Mouse (Mus musculus) ovary, adult 10 weeks (tissue): ENCODE data around the gene Gstm4. TPM values are rescaled to one million over a fixed set of nuclear protein-coding genes. Genes with fewer than 3 reads are reported as not detected.

ENCODE experiments used
- polyA plus RNA-seq: library from polyadenylated mRNA; stranded (reverse); fragments of 350-450 nt; fragmentation: Illumina TruSeq; extraction: RNeasy Lipid Tissue Mini Kit (QIAGEN cat#74804); gene quantifications from one replicate; pipeline ENCODE4 v1.2.3, GENCODE M21; 2014

Gene Gstm4
- polyA plus RNA-seq = 1.4 TPM

DNA sequence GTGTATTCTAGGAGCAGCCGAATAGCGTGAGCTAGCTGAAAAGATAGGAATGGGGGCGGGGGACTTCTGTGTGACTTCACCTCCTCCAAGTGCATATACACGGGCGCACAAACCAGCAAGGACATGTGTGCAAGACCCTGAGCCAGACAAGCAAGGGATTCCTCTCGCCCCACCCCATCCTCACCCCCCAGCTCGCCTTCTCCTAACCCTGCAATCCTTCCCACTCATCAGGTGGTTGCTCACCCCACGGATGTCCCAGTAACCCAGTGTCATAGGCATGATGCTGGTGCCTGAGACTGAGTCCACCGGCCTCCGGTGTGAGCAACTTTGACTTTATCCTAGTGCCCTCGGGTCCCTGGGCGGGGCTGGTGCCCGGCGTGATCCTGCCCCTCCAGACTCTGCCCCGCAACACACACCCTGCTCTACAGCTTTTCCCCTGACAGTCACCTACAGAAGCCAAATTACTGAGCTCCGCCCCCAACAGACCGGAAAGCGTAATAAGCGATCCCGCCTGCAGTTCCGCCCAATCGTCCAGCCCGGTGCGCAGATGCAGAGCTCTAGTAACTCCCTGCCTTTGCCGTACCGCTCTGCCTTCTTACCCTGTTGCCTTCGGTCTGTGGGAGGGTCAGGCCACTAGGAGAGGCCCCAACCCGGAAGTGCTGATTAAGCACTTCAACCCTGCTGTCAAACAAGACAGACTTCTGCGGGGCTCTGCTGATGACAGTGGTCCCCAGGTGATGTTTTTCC, at the start of gene Gstm4:
Gstm4 (minus strand) TSS at position 501 of the 747 bp plus-strand sequence.

GRCm38 (mm10) chr3:108092536-108093115, 47.9 kb upstream of the Gstm4 start, which contains the start of gene Gnat2:
Gnat2 (plus strand) TSS chr3:108092789.

GRCm38 (mm10) chr3:108086470-108086979, 41.8 kb upstream of the Gstm4 start, which contains the start of gene Ampd2:
Ampd2 (minus strand) TSS chr3:108086651.

DNA sequence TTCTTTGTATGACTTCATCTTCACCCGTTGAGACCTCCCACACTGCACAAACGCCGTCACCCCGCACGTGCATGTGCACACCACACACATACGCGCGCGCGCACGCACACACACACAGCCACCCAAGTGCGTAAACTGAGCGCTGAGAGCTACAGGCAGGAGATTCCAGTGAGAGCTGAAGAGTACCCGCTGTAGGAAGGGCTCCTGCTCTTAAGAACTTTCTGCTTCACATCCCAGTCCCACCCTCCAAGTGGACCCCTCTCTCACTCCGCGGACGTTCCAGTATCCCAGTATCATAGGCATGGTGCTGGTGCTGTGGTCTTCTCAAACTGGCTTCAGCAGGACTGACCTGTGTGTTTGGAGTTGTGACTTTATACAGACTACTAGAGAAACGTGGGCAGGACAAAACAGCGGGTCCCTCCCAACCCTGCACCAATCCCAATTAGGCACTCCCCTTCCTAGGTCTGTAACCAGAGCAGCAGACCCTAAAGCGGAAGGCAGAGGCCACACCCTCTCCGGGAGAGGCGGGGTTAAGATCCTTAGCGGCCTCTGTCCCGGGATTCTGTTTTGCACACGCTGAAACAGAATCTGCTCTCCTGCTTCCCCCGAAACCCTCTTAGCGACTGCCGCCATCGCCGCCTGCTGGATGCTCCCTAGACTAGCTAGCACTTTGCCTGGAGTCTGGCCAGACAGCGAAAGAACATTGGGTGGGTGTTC, 27.1 kb downstream of the Gstm4 start, which contains the start of gene Gstm1:
Gstm1 (minus strand) TSS at position 501 of the 717 bp plus-strand sequence.

Other genes starting within 250 kb of the Gstm4 start
- gene Eps8l3, start 167.7 kb downstream of the Gstm4 start, polyA plus RNA-seq = 0.31 TPM
- gene Gstm5, start 149.1 kb downstream of the Gstm4 start, polyA plus RNA-seq = 105 TPM
- gene Gstm7, start 113.1 kb downstream of the Gstm4 start, polyA plus RNA-seq = 5.8 TPM
- 7.0 TPM for gene Gstm6, start 101.1 kb downstream of the Gstm4 start, polyA plus RNA-seq
- not detected for gene Gstm3, start 75.6 kb downstream of the Gstm4 start, polyA plus RNA-seq
- 319 TPM for gene Gstm2, start 58.4 kb downstream of the Gstm4 start, polyA plus RNA-seq
- 56.8 TPM for gene Gstm1, start 26.9 kb downstream of the Gstm4 start, polyA plus RNA-seq
- gene Ampd2, start 41.8 kb upstream of the Gstm4 start, polyA plus RNA-seq = 8.6 TPM
- 1.00 TPM for gene Gnat2, start 47.9 kb upstream of the Gstm4 start, polyA plus RNA-seq
- gene Gnai3, start 101.3 kb upstream of the Gstm4 start, polyA plus RNA-seq = 422 TPM
- gene Gpr61, start 110.0 kb upstream of the Gstm4 start, polyA plus RNA-seq = not detected
- gene Amigo1, start 141.4 kb upstream of the Gstm4 start, polyA plus RNA-seq = 8.3 TPM
- 3.5 TPM for gene Cyb561d1, start 156.3 kb upstream of the Gstm4 start, polyA plus RNA-seq
- 1.2 TPM for gene Atxn7l2, start 166.0 kb upstream of the Gstm4 start, polyA plus RNA-seq
- gene Sypl2, start 181.8 kb upstream of the Gstm4 start, polyA plus RNA-seq = not detected
- gene Psma5, start 212.0 kb upstream of the Gstm4 start, polyA plus RNA-seq = 128 TPM
- gene Sort1, start 239.2 kb upstream of the Gstm4 start, polyA plus RNA-seq = 20.5 TPM